Comparison of ENCODE assay signal across 10 mouse cellular contexts in genomic region chr11:115393721-115394325, GRCm38 (mm10). TPM values are rescaled to one million over a fixed set of nuclear protein-coding genes. Genes with fewer than 3 reads are reported as not detected.
DNase-seq lines count a peak whose midpoint lies in the region; ATAC-seq and TF ChIP-seq lines count a peak whose summit lies in the region.
"Had no signal": no experiment of that assay in that cellular context is flagged by ENCODE, and none has a peak within 500 bp of the region (broad histone marks: within the 10 kb centered on the region; RNA-seq: fewer than 3 reads in every experiment).

No protein-coding gene starts in this region.

- TF ChIP-seq EP300 in ES-Bruce4 (IDR thresholded peaks at IDR 0.05; ENCODE audit: insufficient read depth, low read depth, low read length): no peak

- H3K9me3 ChIP-seq in heart, embryonic 14.5 days (ENCODE audit: control insufficient read depth, low read length): no peaks in the 10 kb centered on the region
- H3K9me3 ChIP-seq in ES-Bruce4 (replicated peaks; ENCODE audit: control insufficient read depth, insufficient read depth, low read length, poor library complexity, severe bottlenecking): no peaks in the 10 kb centered on the region
- H3K9me3 ChIP-seq: G1E; midbrain, embryonic 12.5 days had no signal

- peaks cover 5 to 6% of the 10 kb centered on the region in 2 experiments; a peak in 2 of 4 replicates for H3K4me1 ChIP-seq in heart, embryonic 14.5 days (ENCODE audit: control insufficient read depth in 2 of 2, insufficient read depth in 2 of 2, low read length in 2 of 2)
- peaks cover 3% of the 10 kb centered on the region for H3K4me1 ChIP-seq in ES-Bruce4 (ENCODE audit: control insufficient read depth, insufficient read depth, low read length)
- H3K4me1 ChIP-seq: midbrain, embryonic 12.5 days had no signal

- intact Hi-C loops in heart, postnatal 10 days (cut with DNase I): no loop called here

- H3K4me2 ChIP-seq in heart, embryonic 14.5 days (ENCODE audit: low read length): peak overlapping the region; percentile 66
- H3K4me2 ChIP-seq: midbrain, embryonic 12.5 days had no signal

- no peak overlapping the region for H3K27ac ChIP-seq in heart, embryonic 14.5 days (replicated peaks in 1 of 2; ENCODE audit: control insufficient read depth in 1 of 2, insufficient read depth in 1 of 2, low read depth in 2 of 2, low read length in 2 of 2)
- no peak overlapping the region for H3K27ac ChIP-seq in ES-Bruce4 (ENCODE audit: insufficient read depth, low read length)
- H3K27ac ChIP-seq: midbrain, embryonic 12.5 days had no signal

- peak; percentile 29; the same call in 1 of the 2 replicates for ATAC-seq in heart, embryonic 14.5 days (ENCODE audit: insufficient number of reproducible peaks, insufficient read depth, low FRiP score, low read depth)

- DNase-seq in heart, postnatal 10 days: no peak
- peak; percentile 80 to 83 for DNase-seq in cerebellum, adult 18-20 months
- DNase-seq in liver: peak; percentile 19
- no peak for DNase-seq in layer of hippocampus, postnatal 14 days (ENCODE audit: low spot score in 2 of 2)
- no peak for DNase-seq in left cerebral cortex, adult 9 months (ENCODE audit: low spot score in 2 of 2)
- DNase-seq in frontal cortex, postnatal 36 days (ENCODE audit: low spot score in 2 of 2): no peak

- peaks cover 49% of the 10 kb centered on the region for H3K36me3 ChIP-seq in heart, embryonic 14.5 days (ENCODE audit: control insufficient read depth, insufficient read depth, low read length)
- H3K36me3 ChIP-seq in ES-Bruce4 (ENCODE audit: control insufficient read depth, insufficient read depth, low read length, poor library complexity, severe bottlenecking): no peaks in the 10 kb centered on the region
- H3K36me3 ChIP-seq: G1E had no signal

- H3K27me3 ChIP-seq in heart, embryonic 14.5 days (ENCODE audit: control insufficient read depth, insufficient read depth, low read length): no peaks in the 10 kb centered on the region
- H3K27me3 ChIP-seq in ES-Bruce4 (ENCODE audit: control insufficient read depth, insufficient read depth, low read length, poor library complexity, severe bottlenecking): no peaks in the 10 kb centered on the region
- H3K27me3 ChIP-seq: midbrain, embryonic 12.5 days had no signal

- WGBS in heart, embryonic 14.5 days: 47% methylated on average over 34 of the region's 34 CpGs

- TF ChIP-seq POLR2A in ES-Bruce4 (IDR thresholded peaks at IDR 0.05; ENCODE audit: insufficient read depth, low read length): no peak

- TF ChIP-seq CTCF in ES-Bruce4 (IDR thresholded peaks at IDR 0.05; ENCODE audit: low read depth, low read length): no peak

- peak overlapping the region; percentile 21 to 27; a peak in 3 of 4 replicates for H3K4me3 ChIP-seq in heart, embryonic 14.5 days (ENCODE audit: control insufficient read depth in 1 of 2, insufficient read depth in 1 of 2, low read depth in 1 of 2, low read length in 2 of 2)
- H3K4me3 ChIP-seq in ES-Bruce4 (ENCODE audit: low read depth, low read length): peak overlapping the region; percentile 29
- H3K4me3 ChIP-seq: midbrain, embryonic 12.5 days had no signal

- H3K9ac ChIP-seq in heart, embryonic 14.5 days (ENCODE audit: low read length): peak overlapping the region; percentile 31; the same call in 1 of the 2 replicates
- peak overlapping the region; percentile 0; the same call in 1 of the 2 replicates for H3K9ac ChIP-seq in ES-Bruce4 (ENCODE audit: low read depth, poor library complexity, severe bottlenecking)
- H3K9ac ChIP-seq: midbrain, embryonic 12.5 days had no signal

RNA-seq across cellular contexts. Expression of gene Mrpl58, which starts 9.7 kb away (rescaled TPM):
- 191 and 195 TPM in 2 replicates for polyA plus RNA-seq in heart, embryonic 14.5 days (2014; fragmentation: Nextera tagmentation; extraction: Ambion mirVana)
- 100 to 1,000 TPM; 144 to 150 TPM for total RNA-seq in heart, postnatal 10 days (2021)
- 50.9 and 60.6 TPM in 2 replicates for polyA plus RNA-seq in ES-Bruce4 (2011; ENCODE audit: insufficient read depth, insufficient read length, low read depth, missing spikeins)
- 10 to 100 TPM; 95.7 to 96.6 TPM for total RNA-seq in layer of hippocampus, postnatal 14 days (2021)

RNA-seq across cellular contexts. Expression of gene Cdr2l, which starts 12.1 kb away (rescaled TPM):
- 10.3 and 10.5 TPM in 2 replicates for polyA plus RNA-seq in heart, embryonic 14.5 days (2014; fragmentation: Nextera tagmentation; extraction: Ambion mirVana)
- total RNA-seq in heart, postnatal 10 days (2021): 10 to 100 TPM; 13.9 to 16.8 TPM
- 12.3 and 14.1 TPM in 2 replicates for polyA plus RNA-seq in ES-Bruce4 (2011; ENCODE audit: insufficient read depth, insufficient read length, low read depth, missing spikeins)
- 10 to 100 TPM; 18.6 to 21.3 TPM for total RNA-seq in layer of hippocampus, postnatal 14 days (2021)
- polyA plus RNA-seq: G1E had no signal

RNA-seq across cellular contexts. Expression of gene Atp5h, which starts 25.9 kb away (rescaled TPM):
- 2,259 and 2,271 TPM in 2 replicates for polyA plus RNA-seq in heart, embryonic 14.5 days (2014; fragmentation: Nextera tagmentation; extraction: Ambion mirVana)
- total RNA-seq in heart, postnatal 10 days (2021): 1,000 to 10,000 TPM; 1,980 to 2,006 TPM
- 340 and 358 TPM in 2 replicates for polyA plus RNA-seq in ES-Bruce4 (2011; ENCODE audit: insufficient read depth, insufficient read length, low read depth, missing spikeins)
- 100 to 1,000 TPM; 440 to 460 TPM for total RNA-seq in layer of hippocampus, postnatal 14 days (2021)

RNA-seq across cellular contexts. Expression of gene Kctd2, which starts 26.1 kb away (rescaled TPM):
- 19.3 and 23.5 TPM in 2 replicates for polyA plus RNA-seq in heart, embryonic 14.5 days (2014; fragmentation: Nextera tagmentation; extraction: Ambion mirVana)
- 10 to 100 TPM; 22.7 to 26.7 TPM for total RNA-seq in heart, postnatal 10 days (2021)
- polyA plus RNA-seq in ES-Bruce4 (2011; ENCODE audit: insufficient read depth, insufficient read length, low read depth, missing spikeins): 22.9 and 26.4 TPM in 2 replicates
- total RNA-seq in layer of hippocampus, postnatal 14 days (2021): 10 to 100 TPM; 59.0 to 68.3 TPM

RNA-seq across cellular contexts. Expression of gene Hid1, which starts 26.3 kb away (rescaled TPM):
- polyA plus RNA-seq in heart, embryonic 14.5 days (2014; fragmentation: Nextera tagmentation; extraction: Ambion mirVana): 7.4 and 7.8 TPM in 2 replicates
- 1 to 10 TPM; 6.9 to 7.1 TPM for total RNA-seq in heart, postnatal 10 days (2021)
- 2.5 and 3.2 TPM in 2 replicates for polyA plus RNA-seq in ES-Bruce4 (2011; ENCODE audit: insufficient read depth, insufficient read length, low read depth, missing spikeins)
- total RNA-seq in layer of hippocampus, postnatal 14 days (2021): 10 to 100 TPM; 90.0 to 94.3 TPM
- total RNA-seq: G1E had no signal

Comparison
In these comparisons a context has a peak if more than half of its experiments do, and no peak if none do; other contexts are left out.
1. DNase-seq: peak in cerebellum, adult 18-20 months (2 of 2) and liver (single experiment); none in heart, postnatal 10 days (0 of 2), layer of hippocampus, postnatal 14 days (0 of 2), left cerebral cortex, adult 9 months (0 of 2) and frontal cortex, postnatal 36 days (0 of 2).
2. RNA of gene Atp5h, which starts 25.9 kb away (total RNA-seq): 1,980 to 2,006 TPM in heart, postnatal 10 days; 440 to 460 TPM in layer of hippocampus, postnatal 14 days; every median in the first group is over 4 times any median in the second.